Mouse (Mus musculus) neural tube, embryonic 15.5 days (tissue): Measurements from ENCODE around the gene Pias3. TPM values are rescaled to one million over a fixed set of nuclear protein-coding genes. Genes with fewer than 3 reads are reported as not detected.
"Not testable (repeated sequence)": the region's sequence is repeated elsewhere in the genome, so short reads cannot be mapped to it uniquely, and the experiment has no call there.

Experiments
- ATAC-seq: fragments of 200-750 bp; cut with Nextera tagmentation; 2 replicates; pipeline ENCODE4 v1.8.0; 2017; ENCODE audit warnings: mild to moderate bottlenecking, moderate TSS enrichment, moderate library complexity; ENCODE audit not compliant: low FRiP score
- H3K27ac ChIP-seq: fragments of 300-500 bp; sonication (generic); replicated peaks from 2 replicates; pipeline ENCODE4 v1.5.1; 2015; ENCODE audit warnings: mild to moderate bottlenecking, inconsistent platforms
- H3K27me3 ChIP-seq: fragments of 300-500 bp; sonication (generic); replicated peaks from 2 replicates; pipeline ENCODE4 v1.6.1; 2015; ENCODE audit warnings: inconsistent platforms
- H3K36me3 ChIP-seq: fragments of 300-500 bp; sonication (generic); 2 replicates; pipeline ENCODE4 v1.6.1; 2015; ENCODE audit warnings: inconsistent platforms
- H3K4me1 ChIP-seq: fragments of 300-500 bp; sonication (generic); 2 replicates; pipeline ENCODE4 v1.6.1; 2015; ENCODE audit warnings: inconsistent platforms
- H3K4me2 ChIP-seq: fragments of 300-500 bp; sonication (generic); 2 replicates; pipeline ENCODE4 v1.6.1; 2015; ENCODE audit warnings: inconsistent platforms, mild to moderate bottlenecking, moderate library complexity
- H3K4me3 ChIP-seq: fragments of 300-500 bp; sonication (generic); replicated peaks from 2 replicates; pipeline ENCODE4 v1.5.1; 2015; ENCODE audit warnings: mild to moderate bottlenecking, inconsistent platforms
- H3K9ac ChIP-seq: fragments of 300-500 bp; sonication (generic); replicated peaks from 2 replicates; pipeline ENCODE4 v1.6.1; 2015; ENCODE audit warnings: mild to moderate bottlenecking, inconsistent platforms
- H3K9me3 ChIP-seq: fragments of 300-500 bp; sonication (generic); replicated peaks from 2 replicates; pipeline ENCODE4 v1.6.1; 2016; ENCODE audit warnings: inconsistent platforms
- WGBS: fragments of 180-500 bp; shearing (Covaris S2); methylation state at CpG from one replicate; pipeline ENCODE4 v1.1.7; 2015; ENCODE audit warnings: mixed read lengths; 5-methylcytosine and 5-hydroxymethylcytosine counted together
- polyA plus RNA-seq: library from polyadenylated mRNA; unstranded; fragments of >200 nt; fragmentation: Nextera tagmentation; extraction: Ambion mirVana; gene quantifications from 2 replicates; pipeline ENCODE4 v1.2.1, GENCODE M21; 2015

Gene Pias3
- polyA plus RNA-seq, 1 experiment from 2014 or later: 36.2 TPM

DNA sequence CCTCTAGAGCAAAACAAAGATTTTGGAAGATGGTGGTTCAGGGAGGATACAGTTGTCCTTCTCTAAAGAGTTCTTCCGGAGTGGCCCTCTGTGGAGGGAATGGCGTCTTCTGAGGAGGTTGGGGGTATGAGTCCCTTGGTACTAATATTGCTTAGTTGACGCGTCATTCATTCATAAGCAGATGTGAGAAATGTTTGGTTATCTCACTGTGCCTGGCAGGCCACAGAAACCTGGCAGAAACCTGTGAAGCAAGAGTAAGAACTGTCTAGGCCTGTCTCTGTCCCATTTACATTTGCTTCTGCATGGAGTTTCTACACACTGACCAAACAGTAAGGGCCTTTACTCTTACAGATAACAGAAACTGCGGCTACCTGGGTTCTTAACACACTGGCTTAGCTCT is 24.7 kb upstream of the Pias3 start:
- Histone ChIP-seq H3K4me3 (no peak overlapping the region), H3K27me3 (peaks cover 9% of the 10 kb centered on the region; the same call in 1 of the 2 replicates), H3K36me3 (no peaks in the 10 kb centered on the region), H3K4me2 (no peak overlapping the region), H3K9ac (no peak overlapping the region), H3K4me1 (peaks cover 6% of the 10 kb centered on the region), H3K9me3 (no peaks in the 10 kb centered on the region), H3K27ac (no peak overlapping the region)
- ATAC-seq: no peak
- WGBS: 91% methylated on average over 5 of the region's 5 CpGs

DNA sequence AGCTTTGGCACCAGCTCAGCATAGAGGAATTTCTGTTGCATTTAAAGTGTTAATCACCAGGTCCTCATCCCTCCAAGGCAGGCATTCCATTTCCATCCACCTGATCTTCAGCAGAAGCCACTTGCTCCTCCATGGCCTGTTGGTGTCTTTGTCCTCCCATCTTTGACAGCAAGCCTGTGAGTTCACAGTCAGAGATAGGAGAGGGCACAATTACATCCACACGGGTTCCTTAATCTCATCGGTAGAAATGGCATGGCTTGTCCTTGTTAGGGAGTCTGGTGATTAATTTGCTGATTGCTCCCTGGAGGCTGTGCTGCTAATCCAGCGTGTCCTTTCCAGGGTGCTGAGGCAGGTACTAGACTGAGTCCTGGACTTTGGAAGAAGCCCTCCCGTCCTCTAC is 22.7 kb upstream of the Pias3 start:
- Histone ChIP-seq H3K27me3 (peaks cover 9% of the 10 kb centered on the region; the same call in 1 of the 2 replicates), H3K36me3 (no peaks in the 10 kb centered on the region), H3K9me3 (no peaks in the 10 kb centered on the region), H3K4me1 (peaks cover 6% of the 10 kb centered on the region), H3K9ac (no peak overlapping the region), H3K4me3 (no peak overlapping the region), H3K4me2 (no peak overlapping the region), H3K27ac (no peak overlapping the region)
- WGBS: 54% methylated on average over 4 of the region's 4 CpGs
- ATAC-seq: no peak

DNA sequence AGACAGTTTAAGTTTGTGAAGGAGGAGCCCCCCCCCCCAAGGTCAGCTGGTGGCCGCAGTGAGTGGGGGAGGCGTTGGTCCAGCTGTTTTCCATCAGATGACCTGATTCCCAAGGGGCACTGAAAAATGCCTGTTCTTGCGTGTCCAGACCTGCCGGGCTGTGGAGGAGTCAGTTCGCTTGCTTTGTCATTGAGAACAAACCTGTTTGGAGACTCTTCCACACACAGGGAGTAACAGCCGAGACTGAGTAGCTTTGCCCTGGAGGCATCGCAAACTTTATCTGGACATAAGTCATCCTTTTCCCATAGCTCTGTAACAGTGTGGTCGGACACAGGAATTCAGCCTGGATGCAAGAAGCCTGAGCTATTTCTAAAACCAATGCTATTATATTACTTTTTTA is 21.7 kb upstream of the Pias3 start:
- Histone ChIP-seq H3K9me3 (no peaks in the 10 kb centered on the region), H3K27ac (no peak overlapping the region), H3K9ac (no peak overlapping the region), H3K4me3 (no peak overlapping the region), H3K4me1 (peaks cover 6% of the 10 kb centered on the region), H3K27me3 (peaks cover 9% of the 10 kb centered on the region; the same call in 1 of the 2 replicates), H3K4me2 (no peak overlapping the region), H3K36me3 (no peaks in the 10 kb centered on the region)
- ATAC-seq: no peak
- WGBS: 63% methylated on average over 8 of the region's 8 CpGs

DNA sequence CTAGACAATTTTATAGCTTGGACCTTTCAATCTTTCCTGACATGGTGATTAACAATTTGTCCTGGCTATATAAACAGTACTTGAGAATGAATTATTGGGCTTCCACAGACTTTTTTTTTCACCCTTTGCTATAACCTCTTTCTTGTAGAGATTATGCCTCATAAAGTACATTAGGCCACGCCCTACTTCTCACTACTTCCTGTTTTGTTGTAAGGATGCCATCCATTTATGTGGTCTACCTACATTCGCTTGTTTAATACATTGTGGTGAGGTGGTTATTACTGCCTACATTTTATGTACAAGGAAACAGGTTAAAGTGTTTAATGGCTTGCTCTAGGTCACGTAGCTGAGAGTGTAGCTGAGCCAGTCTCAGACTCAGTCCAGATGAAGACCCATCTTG is 21.0 kb upstream of the Pias3 start:
- Histone ChIP-seq H3K4me3 (no peak overlapping the region), H3K27me3 (peaks cover 9% of the 10 kb centered on the region; the same call in 1 of the 2 replicates), H3K9me3 (no peaks in the 10 kb centered on the region), H3K4me2 (no peak overlapping the region), H3K9ac (no peak overlapping the region), H3K36me3 (no peaks in the 10 kb centered on the region), H3K4me1 (peaks cover 6% of the 10 kb centered on the region), H3K27ac (no peak overlapping the region)
- ATAC-seq: no peak
- WGBS: 76% methylated on average over 3 of the region's 3 CpGs

DNA sequence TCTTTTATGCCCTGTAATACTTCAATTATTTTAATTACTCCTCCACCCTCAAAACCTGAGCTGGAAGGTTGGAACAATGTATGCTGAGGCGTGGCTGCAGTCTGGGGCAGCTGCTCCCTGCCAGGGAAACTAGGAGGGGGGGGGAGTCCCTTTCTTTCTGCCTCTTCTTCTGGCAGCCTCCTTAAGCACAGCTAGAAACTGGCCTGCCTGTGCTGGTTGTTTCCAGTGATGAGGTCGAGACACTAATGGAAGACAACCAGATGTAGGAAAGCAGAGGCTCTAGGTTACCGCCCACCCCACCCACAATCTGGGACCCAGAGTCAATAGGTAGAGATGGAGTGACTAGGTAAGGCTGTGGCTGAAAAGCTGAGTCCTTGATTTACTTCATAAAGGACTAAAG is 20.5 kb upstream of the Pias3 start:
- peaks cover under 1% of the 10 kb centered on the region; the same call in 1 of the 2 replicates for H3K4me1 ChIP-seq
- H3K9me3 ChIP-seq: no peaks in the 10 kb centered on the region
- ATAC-seq: no peak
- H3K27ac ChIP-seq: no peak overlapping the region
- no peaks in the 10 kb centered on the region for H3K36me3 ChIP-seq
- H3K9ac ChIP-seq: no peak overlapping the region
- H3K4me2 ChIP-seq: no peak overlapping the region
- peaks cover 12% of the 10 kb centered on the region; the same call in 1 of the 2 replicates for H3K27me3 ChIP-seq
- WGBS: 23% methylated on average over 3 of the region's 3 CpGs
- no peak overlapping the region for H3K4me3 ChIP-seq

DNA sequence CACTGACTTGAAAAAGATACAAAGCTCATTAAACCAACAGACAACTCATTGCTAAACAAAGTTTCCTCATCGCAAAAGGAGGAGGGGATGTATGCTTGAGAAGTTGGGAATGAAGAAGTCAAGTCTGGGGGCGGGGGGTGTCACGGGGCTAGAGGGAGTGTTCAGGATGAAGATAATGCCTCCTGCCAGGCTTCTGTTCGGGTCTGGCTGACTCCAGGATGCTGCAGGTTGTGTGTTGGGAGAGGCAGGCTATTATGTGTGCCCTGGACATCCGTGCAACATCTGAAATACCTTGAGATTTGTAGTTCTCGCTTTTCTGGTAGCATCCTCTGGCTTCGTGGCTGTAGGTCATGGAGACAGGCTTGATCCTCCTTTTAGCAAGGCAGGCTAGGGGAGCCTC is 17.7 kb upstream of the Pias3 start:
- Histone ChIP-seq H3K4me3 (no peak overlapping the region), H3K27ac (no peak overlapping the region), H3K9ac (no peak overlapping the region), H3K4me1 (no peaks in the 10 kb centered on the region), H3K4me2 (no peak overlapping the region), H3K9me3 (no peaks in the 10 kb centered on the region), H3K27me3 (0 out of 2 replicates have a peak, but pooled peaks cover 10% of the 10 kb centered on the region), H3K36me3 (no peaks in the 10 kb centered on the region)
- ATAC-seq: no peak
- 62% methylated on average over 7 of the region's 7 CpGs for WGBS

DNA sequence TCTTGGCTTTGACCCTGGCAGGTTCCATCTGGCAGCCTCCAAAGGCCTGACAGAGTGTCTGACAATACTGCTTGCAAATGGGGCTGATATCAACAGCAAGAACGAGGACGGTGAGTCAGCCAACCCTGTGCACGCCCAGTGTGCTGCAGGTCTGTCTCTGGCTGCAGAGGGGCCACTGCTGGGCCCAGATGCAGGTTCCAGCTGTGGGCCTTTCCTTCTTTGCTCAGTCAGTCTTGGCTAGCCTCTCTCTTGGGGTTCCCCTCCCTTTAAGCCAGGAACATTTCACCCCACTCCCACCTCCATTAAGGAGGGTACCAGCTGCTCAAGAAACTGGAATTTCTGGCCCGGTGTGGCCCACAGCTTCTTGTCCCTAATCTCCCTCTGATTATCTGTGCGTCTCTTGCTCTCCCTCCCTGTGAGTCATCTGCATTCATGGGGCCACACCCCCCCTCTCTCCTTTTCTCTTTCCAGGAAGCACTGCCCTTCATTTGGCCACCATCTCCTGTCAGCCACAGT is 17.0 kb upstream of the Pias3 start:
- Histone ChIP-seq H3K4me1 (no peaks in the 10 kb centered on the region), H3K4me3 (no peak overlapping the region), H3K9me3 (no peaks in the 10 kb centered on the region), H3K36me3 (no peaks in the 10 kb centered on the region), H3K27me3 (peaks cover 15% of the 10 kb centered on the region), H3K4me2 (no peak overlapping the region), H3K9ac (no peak overlapping the region), H3K27ac (no peak overlapping the region)
- ATAC-seq: no peak
- WGBS: 29% methylated on average over 5 of the region's 5 CpGs

DNA sequence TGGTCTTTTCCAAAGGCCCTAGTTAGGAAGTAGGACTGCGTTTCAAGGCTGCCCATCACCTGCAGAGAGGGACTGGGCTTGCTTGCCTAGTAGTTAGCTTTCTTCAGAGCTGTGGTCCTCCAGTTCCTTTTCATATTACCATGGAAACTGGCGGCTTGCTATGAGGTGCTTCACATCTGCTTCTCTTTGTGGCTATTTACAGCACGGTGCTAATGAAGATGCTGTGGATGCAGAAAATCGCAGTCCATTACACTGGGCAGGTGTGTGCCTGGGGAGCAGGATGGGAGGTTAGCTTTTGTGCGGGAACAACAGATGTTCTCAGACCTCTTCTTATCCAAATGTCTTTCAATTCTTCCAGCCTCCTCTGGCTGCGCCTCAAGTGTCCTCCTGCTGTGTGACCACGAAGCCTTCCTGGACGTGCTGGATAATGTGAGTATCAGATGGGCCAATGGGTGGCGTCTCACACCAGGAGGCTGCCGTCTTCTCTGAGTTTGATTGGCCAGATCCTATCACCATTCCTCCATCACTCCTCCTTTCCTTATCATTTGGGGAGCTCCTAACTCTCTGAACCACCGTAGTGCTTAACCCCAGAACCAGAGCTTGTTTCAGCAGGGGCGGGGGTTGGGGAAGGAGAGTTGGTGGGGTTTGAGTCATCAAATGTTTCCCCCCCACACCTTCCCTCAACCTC is 15.8 kb upstream of the Pias3 start:
- peak; percentile 27; the same call in 1 of the 2 replicates for ATAC-seq
- H3K9me3 ChIP-seq: no peaks in the 10 kb centered on the region
- 20% methylated on average over 12 of the region's 12 CpGs for WGBS
- no peak overlapping the region for H3K27ac ChIP-seq
- H3K4me2 ChIP-seq: no peak overlapping the region
- H3K9ac ChIP-seq: no peak overlapping the region
- H3K4me3 ChIP-seq: no peak overlapping the region
- no peaks in the 10 kb centered on the region for H3K36me3 ChIP-seq
- H3K4me1 ChIP-seq: peaks cover 9% of the 10 kb centered on the region
- peaks cover 21% of the 10 kb centered on the region for H3K27me3 ChIP-seq

DNA sequence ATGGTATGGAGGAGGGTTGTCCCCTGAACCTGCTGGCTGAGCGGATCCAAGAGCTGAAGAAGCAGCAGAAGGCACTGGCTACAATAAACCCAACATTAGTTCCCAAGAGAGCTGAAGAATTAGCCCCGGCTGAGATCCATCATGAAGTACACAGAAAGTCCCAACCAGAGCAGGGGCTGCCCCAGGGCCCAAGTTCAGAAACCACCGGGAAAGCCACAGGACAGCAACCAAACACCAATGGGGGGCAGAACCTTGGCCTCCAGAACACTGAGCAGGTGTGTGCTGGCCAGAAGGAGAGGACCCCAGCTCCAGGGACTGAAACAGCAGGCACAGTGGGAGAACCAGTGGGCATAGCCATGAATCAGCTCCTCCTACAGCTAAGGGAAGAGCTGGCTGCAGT is 12.7 kb upstream of the Pias3 start:
- no peak for ATAC-seq
- H3K27ac ChIP-seq: no peak overlapping the region

DNA sequence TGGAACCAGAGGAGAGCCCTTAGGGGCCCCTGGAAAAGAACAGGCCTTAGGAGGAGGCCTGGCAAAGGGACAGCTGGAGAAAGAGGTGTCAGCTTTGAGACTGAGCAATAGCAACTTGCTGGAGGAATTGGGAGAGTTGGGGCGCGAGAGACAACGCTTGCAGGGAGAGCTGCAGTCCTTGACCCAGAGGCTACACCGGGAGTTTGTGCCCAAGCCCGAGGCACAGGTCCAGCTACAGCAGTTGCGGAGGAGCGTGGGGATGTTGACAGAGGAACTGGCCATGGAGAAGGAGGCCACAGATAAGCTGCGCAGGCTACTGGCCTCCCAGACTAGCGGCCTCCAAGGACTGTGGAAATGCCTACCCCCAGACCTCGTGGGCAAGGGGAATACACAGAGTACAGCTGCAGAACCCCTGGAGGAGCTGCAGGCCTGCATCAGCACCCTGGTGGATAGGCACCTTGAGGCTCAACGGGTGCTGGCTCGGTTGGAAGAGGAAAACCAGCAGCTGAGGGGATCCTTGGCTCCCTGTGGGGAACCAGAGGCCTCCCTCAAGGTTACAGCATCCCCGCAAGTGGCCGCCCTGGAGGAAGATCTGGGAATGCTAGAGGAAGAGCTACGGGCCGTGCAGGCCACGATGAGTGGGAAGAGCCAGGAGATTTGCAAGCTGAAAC is 11.9 kb upstream of the Pias3 start:
- H3K9ac ChIP-seq: no peak overlapping the region
- peaks cover 9% of the 10 kb centered on the region for H3K4me1 ChIP-seq
- H3K36me3 ChIP-seq: no peaks in the 10 kb centered on the region
- WGBS: 60% methylated on average over 17 of the region's 17 CpGs
- peak overlapping the region; percentile 20; the same call in 1 of the 2 replicates for H3K4me3 ChIP-seq
- H3K27me3 ChIP-seq: peaks cover 21% of the 10 kb centered on the region
- H3K9me3 ChIP-seq: no peaks in the 10 kb centered on the region
- no peak overlapping the region for H3K27ac ChIP-seq
- H3K4me2 ChIP-seq: peak overlapping the region; percentile 53
- no peak for ATAC-seq

More for the DNA sequence above, 12.7 kb upstream of the Pias3 start:
- Histone ChIP-seq H3K4me3 (no peak overlapping the region), H3K27me3 (peaks cover 21% of the 10 kb centered on the region), H3K36me3 (no peaks in the 10 kb centered on the region), H3K9ac (no peak overlapping the region), H3K4me2 (no peak overlapping the region), H3K4me1 (peaks cover 9% of the 10 kb centered on the region), H3K9me3 (no peaks in the 10 kb centered on the region)
- 85% methylated on average over 3 of the region's 3 CpGs for WGBS

DNA sequence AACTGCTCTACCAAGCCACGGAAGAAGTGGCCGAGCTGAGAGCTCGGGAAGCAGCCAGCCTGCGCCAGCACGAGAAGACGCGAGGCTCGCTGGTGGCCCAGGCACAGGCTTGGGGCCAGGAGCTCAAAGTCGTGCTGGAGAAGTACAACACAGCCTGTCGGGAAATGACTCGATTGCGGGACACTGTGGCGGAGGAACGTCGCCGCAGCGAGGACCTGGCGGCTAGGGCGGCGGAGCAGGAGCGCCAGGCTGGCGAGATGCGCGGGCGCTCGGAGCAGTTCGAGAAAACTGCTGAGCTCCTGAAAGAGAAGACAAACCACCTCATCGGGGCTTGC is 11.4 kb upstream of the Pias3 start:
- Histone ChIP-seq H3K4me2 (peak overlapping the region; percentile 53), H3K36me3 (no peaks in the 10 kb centered on the region), H3K27ac (no peak overlapping the region), H3K9ac (peak overlapping the region; percentile 23; the same call in 1 of the 2 replicates), H3K4me1 (peaks cover 9% of the 10 kb centered on the region), H3K4me3 (peak overlapping the region; percentile 20), H3K9me3 (no peaks in the 10 kb centered on the region), H3K27me3 (peaks cover 21% of the 10 kb centered on the region)
- ATAC-seq: no peak
- WGBS: 25% methylated on average over 28 of the region's 28 CpGs

DNA sequence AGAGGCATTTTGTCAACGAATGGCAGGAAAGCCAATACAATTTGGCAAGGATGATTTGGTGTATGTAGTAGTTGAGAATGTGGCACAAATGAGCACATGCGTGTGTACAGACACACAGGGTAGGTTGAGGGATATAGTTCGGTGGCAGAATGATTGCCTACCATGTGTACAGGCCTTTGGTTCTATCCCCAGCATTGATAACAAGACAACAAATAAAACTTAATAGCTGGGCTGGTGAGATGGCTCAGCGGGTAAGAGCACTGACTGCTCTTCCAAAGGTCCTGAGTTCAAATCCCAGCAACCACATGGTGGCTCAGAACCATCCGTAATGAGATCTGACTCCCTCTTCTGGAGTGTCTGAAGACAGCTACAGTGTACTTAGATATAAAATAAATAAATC is 10.1 kb upstream of the Pias3 start:
- H3K27me3 ChIP-seq: peaks cover 14% of the 10 kb centered on the region
- H3K4me3 ChIP-seq, H3K27ac ChIP-seq, H3K4me1 ChIP-seq, H3K9me3 ChIP-seq, H3K9ac ChIP-seq, H3K36me3 ChIP-seq, ATAC-seq, H3K4me2 ChIP-seq: not testable (repeated sequence)
- WGBS: 94% methylated on average over 5 of the region's 5 CpGs
